In the genomic region with DNA sequence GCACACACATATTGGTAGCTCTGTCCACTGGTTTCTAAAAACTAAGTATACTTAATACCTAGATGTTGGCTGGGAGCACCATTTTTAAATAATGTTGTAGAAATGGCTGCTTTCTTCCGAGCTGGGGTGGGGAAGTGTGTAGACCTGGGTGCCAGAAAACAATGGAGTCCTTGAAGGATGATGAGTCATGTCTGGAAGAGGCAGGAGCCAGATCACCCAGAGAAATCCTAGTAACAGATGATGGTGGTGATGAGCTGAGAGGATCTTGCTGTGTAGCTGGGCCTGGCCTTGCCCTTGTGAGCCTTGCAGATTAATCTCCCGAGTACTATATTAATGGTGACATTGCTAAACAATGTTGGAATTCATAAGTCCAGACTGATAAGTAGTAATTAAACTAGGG, we compare ENCODE assay signal across 25 mouse cellular contexts. TPM values are rescaled to one million over a fixed set of nuclear protein-coding genes. Genes with fewer than 3 reads are reported as not detected.
"Had no signal": no experiment of that assay in that cellular context is flagged by ENCODE, and none has a peak within 500 bp of the region (broad histone marks: within the 10 kb centered on the region; RNA-seq: fewer than 3 reads in every experiment).

No protein-coding gene starts in this region.

- H3K27ac ChIP-seq: kidney, embryonic 15.5 days; left cerebral cortex, adult 2 months; liver, embryonic 13.5 days; neural tube, embryonic 12.5 days; neural tube, embryonic 15.5 days; stomach, embryonic 15.5 days had no signal

- H3K27me3 ChIP-seq: neural tube, embryonic 12.5 days; neural tube, embryonic 15.5 days; stomach, embryonic 15.5 days had no signal

- H3K36me3 ChIP-seq: kidney, embryonic 15.5 days; liver, embryonic 13.5 days; neural tube, embryonic 12.5 days; neural tube, embryonic 15.5 days; stomach, embryonic 15.5 days had no signal

- H3K9ac ChIP-seq: kidney, embryonic 15.5 days; liver, embryonic 13.5 days; neural tube, embryonic 12.5 days; neural tube, embryonic 15.5 days; stomach, embryonic 15.5 days had no signal

- DNase-seq: kidney, adult 11 months; kidney, adult 8-10 months; kidney, postnatal 10 days; kidney, postnatal 36 days; layer of hippocampus, postnatal 36 days; liver, embryonic 13.5 days; lung, adult 2 months; lung, postnatal 14 days; lung, postnatal 4 days; midbrain, embryonic 14.5 days; retina, postnatal 1 day; right cerebral cortex, postnatal 25 days; spleen, adult 18-20 months; thymus, adult 18-20 months; thymus, postnatal 14 days; thymus, postnatal 4 days had no signal

- H3K9me3 ChIP-seq: kidney, embryonic 15.5 days; liver, embryonic 13.5 days; neural tube, embryonic 12.5 days; neural tube, embryonic 15.5 days; stomach, embryonic 15.5 days had no signal

- H3K4me2 ChIP-seq: kidney, embryonic 15.5 days; liver, embryonic 13.5 days; midbrain, embryonic 11.5 days; neural tube, embryonic 12.5 days; neural tube, embryonic 15.5 days; stomach, embryonic 15.5 days had no signal

- H3K4me3 ChIP-seq: kidney, embryonic 15.5 days; left cerebral cortex, adult 2 months; liver, embryonic 13.5 days; neural tube, embryonic 12.5 days; neural tube, embryonic 15.5 days; stomach, embryonic 15.5 days had no signal

RNA-seq across cellular contexts. Expression of gene Gm17509, which starts 4.0 kb away (rescaled TPM):
- total RNA-seq: megakaryocyte-erythroid progenitor cell, adult 5-6 weeks had no signal
- polyA plus RNA-seq: liver, adult 2 months; liver, embryonic 13.5 days; lung, embryonic 16.5 days; stomach, embryonic 15.5 days had no signal
